Mouse (Mus musculus) liver, embryonic 14.5 days (tissue): ENCODE results near the gene Gm8005.
"Not testable (repeated sequence)": the region's sequence is repeated elsewhere in the genome, so short reads cannot be mapped to it uniquely, and the experiment has no call there.

Experiments
- CTCF ChIP-seq: IDR thresholded peaks from 2 replicates; pipeline ENCODE4 v1.5.1; 2016; ENCODE audit warnings: antibody characterized with exemption, low read depth, control low read depth
- EP300 ChIP-seq: IDR thresholded peaks from 2 replicates; pipeline ENCODE4 v1.6.1; 2016; ENCODE audit warnings: antibody characterized with exemption, low read depth

GRCm38 (mm10) chr14:42463581-42463980 lies 24.1 kb upstream of the Gm8005 start, which contains the start of gene Gm8011:
- not testable (repeated sequence) for TF ChIP-seq CTCF, EP300
